In genomic region chr11:101416433-101417100, GRCm38 (mm10) we compare ENCODE assay signal across 8 mouse cellular contexts. TPM values are rescaled to one million over a fixed set of nuclear protein-coding genes. Genes with fewer than 3 reads are reported as not detected.
DNase-seq lines count a peak whose midpoint lies in the region; ATAC-seq and TF ChIP-seq lines count a peak whose summit lies in the region.

No protein-coding gene starts in this region.

- peak overlapping the region; percentile 81 for H3K9ac ChIP-seq in limb, embryonic 15.5 days
- peak overlapping the region; percentile 83 for H3K9ac ChIP-seq in neural tube, embryonic 12.5 days

- peak overlapping the region; percentile 96 for H3K4me3 ChIP-seq in embryonic fibroblast, embryonic 13.5 days (ENCODE audit: insufficient read depth, low read length)
- H3K4me3 ChIP-seq in limb, embryonic 15.5 days = peak overlapping the region; percentile 82
- peak overlapping the region; percentile 75 for H3K4me3 ChIP-seq in neural tube, embryonic 12.5 days

- H3K27ac ChIP-seq in embryonic fibroblast, embryonic 13.5 days (ENCODE audit: insufficient read depth, low read length) = peak overlapping the region; percentile 14; the same call in 1 of the 2 replicates
- peak overlapping the region; percentile 82 for H3K27ac ChIP-seq in limb, embryonic 15.5 days
- no peak overlapping the region for H3K27ac ChIP-seq in neural tube, embryonic 12.5 days

- 2% methylated on average over 11 of the region's 11 CpGs for WGBS in limb, embryonic 15.5 days
- WGBS in neural tube, embryonic 12.5 days = 2% methylated on average over 11 of the region's 11 CpGs

- TF ChIP-seq CTCF in embryonic fibroblast, embryonic 13.5 days (IDR thresholded peaks at IDR 0.05; ENCODE audit: borderline replicate concordance, insufficient read depth, low read length) = no peak

- peak; percentile 24 for DNase-seq in embryo, embryonic 10 days (ENCODE audit: low spot score)
- no peak for DNase-seq in embryo, embryonic 9.5 days (ENCODE audit: extremely low spot score)
- DNase-seq in urinary bladder, postnatal 4 days (ENCODE audit: low spot score in 2 of 2) = no peak
- no peak for DNase-seq in Muller cell, postnatal 12 days (ENCODE audit: inconsistent ontology term)

- no peak for TF ChIP-seq POLR2A in embryonic fibroblast, embryonic 13.5 days (IDR thresholded peaks at IDR 0.05; ENCODE audit: low read depth, low read length)

- peaks cover 22% of the 10 kb centered on the region for H3K36me3 ChIP-seq in limb, embryonic 15.5 days
- peaks cover 27% of the 10 kb centered on the region for H3K36me3 ChIP-seq in neural tube, embryonic 12.5 days

- peak; percentile 33 for ATAC-seq in CD4-positive, CD25-positive, alpha-beta regulatory T cell, adult 4 months
- ATAC-seq in limb, embryonic 15.5 days (ENCODE audit: insufficient number of reproducible peaks, low FRiP score, low TSS enrichment, low read depth) = peak; percentile 12; the same call in 1 of the 2 replicates
- peak; percentile 44; the same call in 1 of the 2 replicates for ATAC-seq in neural tube, embryonic 12.5 days (ENCODE audit: low FRiP score, low read depth)

- H3K27me3 ChIP-seq in limb, embryonic 15.5 days = no peaks in the 10 kb centered on the region
- no peaks in the 10 kb centered on the region for H3K27me3 ChIP-seq in neural tube, embryonic 12.5 days (replicated peaks)

- no peaks in the 10 kb centered on the region for H3K4me1 ChIP-seq in embryonic fibroblast, embryonic 13.5 days (ENCODE audit: control insufficient read depth, insufficient read depth, low read length)
- peaks cover 7% of the 10 kb centered on the region for H3K4me1 ChIP-seq in limb, embryonic 15.5 days
- peaks cover 6% of the 10 kb centered on the region for H3K4me1 ChIP-seq in neural tube, embryonic 12.5 days

- H3K4me2 ChIP-seq in limb, embryonic 15.5 days = peak overlapping the region; percentile 68
- peak overlapping the region; percentile 70 for H3K4me2 ChIP-seq in neural tube, embryonic 12.5 days (replicated peaks)

- H3K9me3 ChIP-seq in limb, embryonic 15.5 days = no peaks in the 10 kb centered on the region
- no peaks in the 10 kb centered on the region for H3K9me3 ChIP-seq in neural tube, embryonic 12.5 days

RNA-seq across cellular contexts. Expression of gene Aarsd1, which starts 0.8 kb away (rescaled TPM):
- polyA plus RNA-seq in CD4-positive, CD25-positive, alpha-beta regulatory T cell, adult 4 months (2017; shearing (Covaris generic)) = 10 to 100 TPM; 36.2 to 41.6 TPM
- 4.4 and 11.3 TPM in 2 replicates for polyA plus RNA-seq in embryonic fibroblast, embryonic 13.5 days (2011; ENCODE audit: insufficient read length, low read depth, missing spikeins)
- polyA plus RNA-seq in limb, embryonic 15.5 days (2015; fragmentation: Nextera tagmentation; extraction: Ambion mirVana) = 52.6 and 57.2 TPM in 2 replicates
- 85.3 and 86.4 TPM in 2 replicates for polyA plus RNA-seq in neural tube, embryonic 12.5 days (2016; fragmentation: Nextera tagmentation; extraction: Ambion mirVana)

RNA-seq across cellular contexts. Expression of gene Gm27029, which starts 8.0 kb away (rescaled TPM):
- 1 to 10 TPM; 1.3 to 1.8 TPM for polyA plus RNA-seq in CD4-positive, CD25-positive, alpha-beta regulatory T cell, adult 4 months (2017; shearing (Covaris generic))
- polyA plus RNA-seq in embryonic fibroblast, embryonic 13.5 days (2011; ENCODE audit: insufficient read length, low read depth, missing spikeins) = 12.6 and 14.7 TPM in 2 replicates
- 11.8 and 18.3 TPM in 2 replicates for polyA plus RNA-seq in limb, embryonic 15.5 days (2015; fragmentation: Nextera tagmentation; extraction: Ambion mirVana)
- polyA plus RNA-seq in neural tube, embryonic 12.5 days (2016; fragmentation: Nextera tagmentation; extraction: Ambion mirVana) = 6.7 and 10.0 TPM in 2 replicates

RNA-seq across cellular contexts. Expression of gene Rundc1, which starts 8.3 kb away (rescaled TPM):
- polyA plus RNA-seq in CD4-positive, CD25-positive, alpha-beta regulatory T cell, adult 4 months (2017; shearing (Covaris generic)) = 1 to 10 TPM; 8.0 to 8.5 TPM
- 8.0 and 10.1 TPM in 2 replicates for polyA plus RNA-seq in embryonic fibroblast, embryonic 13.5 days (2011; ENCODE audit: insufficient read length, low read depth, missing spikeins)
- polyA plus RNA-seq in limb, embryonic 15.5 days (2015; fragmentation: Nextera tagmentation; extraction: Ambion mirVana) = 19.3 and 19.5 TPM in 2 replicates
- 28.2 and 29.0 TPM in 2 replicates for polyA plus RNA-seq in neural tube, embryonic 12.5 days (2016; fragmentation: Nextera tagmentation; extraction: Ambion mirVana)

RNA-seq across cellular contexts. Expression of gene Ptges3l, which starts 8.6 kb away (rescaled TPM):
- 1 to 10 TPM; 1.7 to 2.1 TPM for polyA plus RNA-seq in CD4-positive, CD25-positive, alpha-beta regulatory T cell, adult 4 months (2017; shearing (Covaris generic))
- polyA plus RNA-seq in embryonic fibroblast, embryonic 13.5 days (2011; ENCODE audit: insufficient read length, low read depth, missing spikeins) = 14.6 and 27.7 TPM in 2 replicates
- 15.5 and 36.1 TPM in 2 replicates for polyA plus RNA-seq in limb, embryonic 15.5 days (2015; fragmentation: Nextera tagmentation; extraction: Ambion mirVana)
- 3.2 and 4.4 TPM in 2 replicates for polyA plus RNA-seq in neural tube, embryonic 12.5 days (2016; fragmentation: Nextera tagmentation; extraction: Ambion mirVana)

RNA-seq across cellular contexts. Expression of gene Rpl27, which starts 25.5 kb away (rescaled TPM):
- polyA plus RNA-seq in CD4-positive, CD25-positive, alpha-beta regulatory T cell, adult 4 months (2017; shearing (Covaris generic)) = 100 to 1,000 TPM; 407 to 740 TPM
- polyA plus RNA-seq in embryonic fibroblast, embryonic 13.5 days (2011; ENCODE audit: insufficient read length, low read depth, missing spikeins) = 668 and 702 TPM in 2 replicates
- polyA plus RNA-seq in limb, embryonic 15.5 days (2015; fragmentation: Nextera tagmentation; extraction: Ambion mirVana) = 262 and 315 TPM in 2 replicates
- polyA plus RNA-seq in neural tube, embryonic 12.5 days (2016; fragmentation: Nextera tagmentation; extraction: Ambion mirVana) = 327 and 346 TPM in 2 replicates
